Mouse (Mus musculus) lung, embryonic 16.5 days (tissue): ENCODE data around the gene Gm16867. TPM values are rescaled to one million over a fixed set of nuclear protein-coding genes. Genes with fewer than 3 reads are reported as not detected.
"Not testable (repeated sequence)": the region's sequence is repeated elsewhere in the genome, so short reads cannot be mapped to it uniquely, and the experiment has no call there.

Experiments
- ATAC-seq: fragments of 200-750 bp; cut with Nextera tagmentation; 2 replicates; pipeline ENCODE4 v1.8.0; 2017; ENCODE audit warnings: low read depth, mild to moderate bottlenecking, moderate library complexity
- H3K27ac ChIP-seq: fragments of 300-500 bp; sonication (generic); 2 replicates; pipeline ENCODE4 v1.5.1; 2014; ENCODE audit warnings: mild to moderate bottlenecking, control low read depth, low read length
- H3K27me3 ChIP-seq: fragments of 300-500 bp; sonication (generic); 2 replicates; pipeline ENCODE4 v1.6.1; 2014; ENCODE audit warnings: low read depth, low read length, mixed read lengths; ENCODE audit not compliant: control insufficient read depth, insufficient read depth
- H3K36me3 ChIP-seq: fragments of 300-500 bp; sonication (generic); 2 replicates; pipeline ENCODE4 v1.6.1; 2014; ENCODE audit warnings: low read length; ENCODE audit not compliant: control insufficient read depth, insufficient read depth
- H3K4me1 ChIP-seq: fragments of 300-500 bp; sonication (generic); replicated peaks from 2 replicates; pipeline ENCODE4 v1.6.1; 2014; ENCODE audit warnings: low read length, mixed read lengths; ENCODE audit not compliant: control insufficient read depth, insufficient read depth
- H3K4me2 ChIP-seq: fragments of 300-500 bp; sonication (generic); 2 replicates; pipeline ENCODE4 v1.6.1; 2014; ENCODE audit warnings: low read depth, low read length, control low read depth
- H3K4me3 ChIP-seq: fragments of 300-500 bp; sonication (generic); 2 replicates; pipeline ENCODE4 v1.5.1; 2014; ENCODE audit warnings: mild to moderate bottlenecking, low read length, control low read depth
- H3K9ac ChIP-seq: fragments of 300-500 bp; sonication (generic); 2 replicates; pipeline ENCODE4 v1.6.1; 2014; ENCODE audit warnings: low read length, control low read depth
- H3K9me3 ChIP-seq: fragments of 300-500 bp; sonication (generic); 2 replicates; pipeline ENCODE4 v1.6.1; 2016; ENCODE audit warnings: low read length; ENCODE audit not compliant: control insufficient read depth
- WGBS: fragments of 180-500 bp; shearing (Covaris S2); extraction: QIAGEN DNeasy Blood & Tissue Kit; methylation state at CpG from one replicate; pipeline ENCODE4 v1.1.7; 2014; 5-methylcytosine and 5-hydroxymethylcytosine counted together
- polyA plus RNA-seq: library from polyadenylated mRNA; unstranded; fragments of >200 nt; fragmentation: Nextera tagmentation; extraction: Ambion mirVana; gene quantifications from 2 replicates; pipeline ENCODE4 v1.2.1, GENCODE M21; 2015

The Gm16867 gene
- polyA plus RNA-seq, 1 experiment from 2014 or later, result not detected

- ATAC-seq, H3K9me3 ChIP-seq, H3K27me3 ChIP-seq, H3K4me2 ChIP-seq, H3K9ac ChIP-seq, H3K27ac ChIP-seq, H3K36me3 ChIP-seq, H3K4me1 ChIP-seq, H3K4me3 ChIP-seq: not testable (repeated sequence)
- WGBS, result no CpG with 5 or more reads among the region's 2 CpGs
Measured at GRCm38 (mm10) chr14:69473322-69473721, 29.8 kb downstream of the Gm16867 start.

GRCm38 (mm10) chr14:69470122-69470708, 32.9 kb downstream of the Gm16867 start:
- not testable (repeated sequence) for H3K4me2 ChIP-seq, H3K9ac ChIP-seq, H3K36me3 ChIP-seq, H3K27ac ChIP-seq, H3K9me3 ChIP-seq, H3K4me1 ChIP-seq, H3K27me3 ChIP-seq, H3K4me3 ChIP-seq
- WGBS, result no CpG with 5 or more reads among the region's 8 CpGs
- ATAC-seq, result 0 out of 2 replicates have a peak, but pooled peaks have one; percentile 43

DNA sequence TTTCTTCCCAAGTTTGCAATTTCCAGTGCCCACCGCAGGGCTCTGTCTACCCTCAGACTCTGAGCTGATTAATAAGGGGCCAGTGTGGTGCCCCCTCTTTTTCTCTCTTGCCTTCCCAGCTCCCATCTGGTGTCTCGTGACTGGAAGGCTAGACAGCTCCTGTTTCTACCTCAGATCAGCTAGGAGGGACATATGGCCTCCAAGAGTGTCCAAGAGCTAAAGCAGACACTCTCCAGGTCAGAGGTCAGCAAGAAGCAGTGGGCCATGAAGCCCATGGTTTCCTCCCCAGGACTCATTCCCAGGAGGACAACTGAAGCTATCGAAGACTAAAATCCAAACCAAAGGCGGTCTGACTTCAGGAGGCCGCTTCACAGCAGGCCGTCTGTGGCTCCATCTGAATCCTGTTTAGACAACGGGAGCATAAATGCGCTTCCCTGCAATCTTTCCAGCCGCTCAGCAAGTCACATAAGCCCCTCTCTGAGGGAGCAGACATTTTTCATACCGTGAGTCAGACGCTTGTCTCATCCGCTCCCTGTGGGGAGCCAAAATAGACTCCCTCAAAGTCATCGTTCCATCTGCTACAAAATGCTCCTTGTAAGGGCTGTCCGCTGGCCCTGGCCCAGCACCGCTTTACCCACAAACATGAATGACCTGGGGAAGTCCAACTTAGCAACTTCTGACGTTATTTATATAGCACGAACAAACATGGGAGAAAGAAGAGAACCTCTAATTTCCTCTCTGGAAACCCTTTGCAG, 35.4 kb downstream of the Gm16867 start:
- H3K27ac ChIP-seq, H3K36me3 ChIP-seq, H3K9ac ChIP-seq, H3K27me3 ChIP-seq, H3K9me3 ChIP-seq, H3K4me1 ChIP-seq, H3K4me2 ChIP-seq, H3K4me3 ChIP-seq: not testable (repeated sequence)
- ATAC-seq, result peak; percentile 38; the same call in 1 of the 2 replicates
- no CpG with 5 or more reads among the region's 17 CpGs for WGBS

DNA sequence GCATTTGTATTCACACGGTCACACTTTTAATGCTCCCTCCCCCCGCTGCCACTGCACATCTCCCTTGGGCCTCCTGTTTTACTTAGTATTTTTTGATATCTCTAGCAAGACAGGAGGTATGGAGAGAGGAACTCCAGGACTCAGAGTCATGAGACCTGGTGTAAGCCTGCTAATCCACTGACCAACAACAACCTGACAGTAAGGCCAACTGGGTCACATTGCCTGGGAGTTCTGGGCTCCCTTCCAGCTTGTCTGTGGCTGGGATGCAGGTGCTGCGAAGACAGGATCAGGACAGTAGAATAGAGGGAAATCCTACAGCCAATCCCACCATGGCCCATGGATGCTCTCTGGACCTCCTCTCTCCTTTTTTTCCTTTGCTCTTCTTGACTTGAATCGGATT, 38.7 kb downstream of the Gm16867 start:
- no CpG with 5 or more reads among the region's 4 CpGs for WGBS
- not testable (repeated sequence) for H3K4me1 ChIP-seq, H3K27ac ChIP-seq, H3K36me3 ChIP-seq, H3K4me3 ChIP-seq, H3K27me3 ChIP-seq, ATAC-seq, H3K9me3 ChIP-seq, H3K9ac ChIP-seq, H3K4me2 ChIP-seq

DNA sequence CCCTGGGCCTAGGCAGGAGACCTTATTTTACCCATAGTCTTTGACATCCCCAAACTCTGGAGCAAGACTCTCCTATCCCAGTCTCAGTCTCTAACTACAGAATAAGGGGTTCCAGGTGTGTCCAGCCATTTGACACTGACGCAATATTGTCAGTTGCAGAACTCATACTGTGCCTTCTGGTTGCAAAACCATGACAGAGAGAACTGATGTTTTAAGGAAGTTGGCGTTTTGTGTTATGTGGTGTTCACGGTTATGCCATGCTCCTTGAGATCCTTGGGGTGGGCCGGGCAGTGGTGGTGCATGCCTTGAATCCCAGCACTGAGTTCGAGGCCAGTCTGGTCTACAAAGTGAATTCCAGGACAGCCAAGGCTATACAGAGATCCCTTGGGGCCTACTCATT, 45.5 kb downstream of the Gm16867 start:
- H3K9me3 ChIP-seq, ATAC-seq, H3K27me3 ChIP-seq, H3K27ac ChIP-seq, H3K4me2 ChIP-seq, H3K9ac ChIP-seq, H3K4me1 ChIP-seq, H3K36me3 ChIP-seq, H3K4me3 ChIP-seq: not testable (repeated sequence)
- no CpG with 5 or more reads among the region's 5 CpGs for WGBS

- H3K27me3 ChIP-seq, H3K9ac ChIP-seq, H3K36me3 ChIP-seq, ATAC-seq, H3K27ac ChIP-seq, H3K4me2 ChIP-seq, H3K9me3 ChIP-seq, H3K4me3 ChIP-seq, H3K4me1 ChIP-seq: not testable (repeated sequence)
- no CpG with 5 or more reads among the region's 9 CpGs for WGBS
Measured at GRCm38 (mm10) chr14:69454640-69455039, 48.5 kb downstream of the Gm16867 start.

DNA sequence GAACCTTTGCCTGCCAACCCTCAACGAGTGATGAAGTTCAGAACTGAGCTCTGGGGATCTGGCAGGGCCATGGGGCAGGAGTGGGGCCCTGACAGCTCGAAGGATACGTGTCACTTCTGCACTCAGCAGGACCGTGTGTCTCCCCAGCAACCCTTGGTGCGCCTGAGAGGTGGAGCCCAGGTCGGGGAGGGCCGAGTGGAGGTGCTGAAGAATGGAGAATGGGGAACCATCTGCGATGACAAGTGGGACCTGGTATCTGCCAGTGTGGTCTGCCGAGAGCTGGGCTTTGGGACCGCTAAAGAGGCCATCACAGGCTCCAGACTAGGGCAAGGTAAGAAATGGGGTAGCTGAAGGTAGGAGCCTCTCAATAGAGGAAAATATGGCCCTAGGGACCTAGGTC, 54.3 kb downstream of the Gm16867 start:
- ATAC-seq, H3K9me3 ChIP-seq: not testable (repeated sequence)
- WGBS, result no CpG with 5 or more reads among the region's 10 CpGs

GRCm38 (mm10) chr14:69447006-69447405, 56.2 kb downstream of the Gm16867 start:
- no CpG with 5 or more reads among the region's 1 CpGs for WGBS
- not testable (repeated sequence) for H3K9me3 ChIP-seq, H3K27ac ChIP-seq, H3K36me3 ChIP-seq, ATAC-seq, H3K4me1 ChIP-seq, H3K4me2 ChIP-seq, H3K9ac ChIP-seq, H3K4me3 ChIP-seq, H3K27me3 ChIP-seq

More for the DNA sequence above, 54.3 kb downstream of the Gm16867 start:
- H3K4me3 ChIP-seq, H3K4me2 ChIP-seq, H3K27me3 ChIP-seq, H3K27ac ChIP-seq, H3K9ac ChIP-seq, H3K4me1 ChIP-seq, H3K36me3 ChIP-seq: not testable (repeated sequence)

DNA sequence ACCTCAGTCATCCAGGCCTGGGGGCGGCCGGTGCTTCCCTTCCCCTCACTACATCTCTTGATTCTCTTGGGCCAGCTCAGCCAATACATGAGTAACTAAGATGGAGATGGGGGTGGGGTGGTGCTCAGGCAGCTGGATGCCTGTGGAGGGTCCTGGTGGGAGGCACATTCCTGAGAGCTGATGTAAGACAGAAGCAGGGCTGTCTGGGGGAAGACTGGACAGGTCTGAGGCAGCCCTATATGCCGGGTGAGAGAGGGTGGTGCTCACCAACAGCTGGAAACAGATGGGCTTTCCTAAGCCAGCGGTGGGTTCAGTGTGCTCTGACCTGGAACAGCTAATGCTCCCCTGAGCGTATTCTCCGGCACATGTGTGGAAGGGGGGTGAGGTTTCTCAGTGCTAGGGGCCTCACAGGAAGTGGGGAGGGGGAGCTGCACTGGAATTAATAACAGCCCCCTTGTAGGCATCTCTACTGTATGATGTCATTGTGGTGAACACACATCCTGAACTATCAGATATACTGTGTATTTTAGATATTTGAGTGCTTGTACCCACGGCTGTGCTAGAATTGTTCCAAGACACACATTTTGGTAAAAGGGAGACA, 60.0 kb downstream of the Gm16867 start:
- not testable (repeated sequence) for H3K36me3 ChIP-seq
- ATAC-seq, result peak; percentile 94
- no CpG with 5 or more reads among the region's 7 CpGs for WGBS

More for the DNA sequence above, 60.0 kb downstream of the Gm16867 start:
- H3K27me3 ChIP-seq, H3K4me2 ChIP-seq, H3K4me3 ChIP-seq, H3K9ac ChIP-seq, H3K27ac ChIP-seq, H3K4me1 ChIP-seq, H3K9me3 ChIP-seq: not testable (repeated sequence)
